Mouse (Mus musculus): Measurements from ENCODE around the gene Tnfrsf21. TPM values are rescaled to one million over a fixed set of nuclear protein-coding genes. Genes with fewer than 3 reads are reported as not detected.

Tnfrsf21 gene
- polyA plus RNA-seq, 1 experiment: 2.6 TPM

- H3K4me2 ChIP-seq (ENCODE audit: low read depth): no peak overlapping the region
- H3ac ChIP-seq (ENCODE audit: control insufficient read depth, insufficient read length): no peak overlapping the region
- no peaks in the 10 kb centered on the region for H3K79me2 ChIP-seq (ENCODE audit: control insufficient read depth, insufficient read depth)
- no peaks in the 10 kb centered on the region for H3K27me3 ChIP-seq (ENCODE audit: control insufficient read depth, insufficient read depth, insufficient read length)
- H3K4me3 ChIP-seq: no peak overlapping the region
- no peaks in the 10 kb centered on the region for H3K36me3 ChIP-seq (ENCODE audit: control insufficient read depth, insufficient read depth)
- TF ChIP-seq MAX (IDR thresholded peaks at IDR 0.05; ENCODE audit: low read depth) (no peak), MYOG (IDR thresholded peaks at IDR 0.05; ENCODE audit: control insufficient read depth in 1 of 3, insufficient read depth in 1 of 3, insufficient read length in 2 of 3, low read depth in 2 of 3) (no peak), TCF3 (IDR thresholded peaks at IDR 0.05; ENCODE audit: insufficient read length, low read depth) (no peak), MYOD1 (IDR thresholded peaks at IDR 0.05; ENCODE audit: control insufficient read depth in 1 of 3, insufficient read length in 2 of 3, low read depth in 2 of 3) (no peak), REST (IDR thresholded peaks at IDR 0.05; ENCODE audit: insufficient read depth, insufficient read length) (no peak), TCF12 (IDR thresholded peaks at IDR 0.05; ENCODE audit: insufficient read depth, poor library complexity, severe bottlenecking) (no peak), POLR2AphosphoS2 (IDR thresholded peaks at IDR 0.05; ENCODE audit: insufficient read length, low read depth) (no peak), CEBPB (IDR thresholded peaks at IDR 0.05; ENCODE audit: insufficient read depth, poor library complexity, severe bottlenecking) (no peak), POLR2A (IDR thresholded peaks at IDR 0.05; ENCODE audit: insufficient read length, low read depth) (no peak), USF1 (IDR thresholded peaks at IDR 0.05; ENCODE audit: low read depth) (no peak), SRF (IDR thresholded peaks at IDR 0.05; ENCODE audit: control insufficient read depth, insufficient read length, low read depth) (no peak), E2F4 (IDR thresholded peaks at IDR 0.05; ENCODE audit: insufficient read depth) (no peak)
Measured at GRCm38 (mm10) chr17:42987692-42988091, 28.7 kb upstream of the Tnfrsf21 start.

- Histone ChIP-seq H3K79me2 (ENCODE audit: control insufficient read depth, insufficient read depth) (no peaks in the 10 kb centered on the region), H3ac (ENCODE audit: control insufficient read depth, insufficient read length) (no peak overlapping the region), H3K4me3 (no peak overlapping the region), H3K27me3 (ENCODE audit: control insufficient read depth, insufficient read depth, insufficient read length) (no peaks in the 10 kb centered on the region), H3K4me2 (ENCODE audit: low read depth) (no peak overlapping the region), H3K36me3 (ENCODE audit: control insufficient read depth, insufficient read depth) (no peaks in the 10 kb centered on the region)
- TF ChIP-seq E2F4 (IDR thresholded peaks at IDR 0.05; ENCODE audit: insufficient read depth): no peak
- no peak for TF ChIP-seq MYOG (IDR thresholded peaks at IDR 0.05; ENCODE audit: control insufficient read depth in 1 of 3, insufficient read depth in 1 of 3, insufficient read length in 2 of 3, low read depth in 2 of 3)
- TF ChIP-seq REST (IDR thresholded peaks at IDR 0.05; ENCODE audit: insufficient read depth, insufficient read length): no peak
- no peak for TF ChIP-seq POLR2A (IDR thresholded peaks at IDR 0.05; ENCODE audit: insufficient read length, low read depth)
Measured at GRCm38 (mm10) chr17:42989981-42990380, 26.4 kb upstream of the Tnfrsf21 start.

GRCm38 (mm10) chr17:42991112-42991511 lies 25.2 kb upstream of the Tnfrsf21 start:
- Histone ChIP-seq H3ac (ENCODE audit: control insufficient read depth, insufficient read length) (no peak overlapping the region), H3K4me3 (no peak overlapping the region), H3K79me2 (ENCODE audit: control insufficient read depth, insufficient read depth) (no peaks in the 10 kb centered on the region), H3K36me3 (ENCODE audit: control insufficient read depth, insufficient read depth) (no peaks in the 10 kb centered on the region), H3K27me3 (ENCODE audit: control insufficient read depth, insufficient read depth, insufficient read length) (no peaks in the 10 kb centered on the region), H3K4me2 (ENCODE audit: low read depth) (no peak overlapping the region)
- TF ChIP-seq MAX (IDR thresholded peaks at IDR 0.05; ENCODE audit: low read depth): no peak
- no peak for TF ChIP-seq MYOG (IDR thresholded peaks at IDR 0.05; ENCODE audit: control insufficient read depth in 1 of 3, insufficient read depth in 1 of 3, insufficient read length in 2 of 3, low read depth in 2 of 3)
- no peak for TF ChIP-seq POLR2A (IDR thresholded peaks at IDR 0.05; ENCODE audit: insufficient read length, low read depth)
- no peak for TF ChIP-seq MYOD1 (IDR thresholded peaks at IDR 0.05; ENCODE audit: control insufficient read depth in 1 of 3, insufficient read length in 2 of 3, low read depth in 2 of 3)
- no peak for TF ChIP-seq SRF (IDR thresholded peaks at IDR 0.05; ENCODE audit: control insufficient read depth, insufficient read length, low read depth)
- TF ChIP-seq POLR2AphosphoS2 (IDR thresholded peaks at IDR 0.05; ENCODE audit: insufficient read length, low read depth): no peak
- TF ChIP-seq TCF12 (IDR thresholded peaks at IDR 0.05; ENCODE audit: insufficient read depth, poor library complexity, severe bottlenecking): no peak
- TF ChIP-seq USF1 (IDR thresholded peaks at IDR 0.05; ENCODE audit: low read depth): no peak
- no peak for TF ChIP-seq E2F4 (IDR thresholded peaks at IDR 0.05; ENCODE audit: insufficient read depth)
- no peak for TF ChIP-seq REST (IDR thresholded peaks at IDR 0.05; ENCODE audit: insufficient read depth, insufficient read length)
- no peak for TF ChIP-seq CEBPB (IDR thresholded peaks at IDR 0.05; ENCODE audit: insufficient read depth, poor library complexity, severe bottlenecking)
- no peak for TF ChIP-seq TCF3 (IDR thresholded peaks at IDR 0.05; ENCODE audit: insufficient read length, low read depth)

- H3K36me3 ChIP-seq (ENCODE audit: control insufficient read depth, insufficient read depth): no peaks in the 10 kb centered on the region
- no peaks in the 10 kb centered on the region for H3K27me3 ChIP-seq (ENCODE audit: control insufficient read depth, insufficient read depth, insufficient read length)
- H3K79me2 ChIP-seq (ENCODE audit: control insufficient read depth, insufficient read depth): no peaks in the 10 kb centered on the region
- no peak for TF ChIP-seq TCF12 (IDR thresholded peaks at IDR 0.05; ENCODE audit: insufficient read depth, poor library complexity, severe bottlenecking)
- no peak for TF ChIP-seq POLR2AphosphoS2 (IDR thresholded peaks at IDR 0.05; ENCODE audit: insufficient read length, low read depth)
- no peak for TF ChIP-seq USF1 (IDR thresholded peaks at IDR 0.05; ENCODE audit: low read depth)
- TF ChIP-seq MAX (IDR thresholded peaks at IDR 0.05; ENCODE audit: low read depth): no peak
- TF ChIP-seq CEBPB (IDR thresholded peaks at IDR 0.05; ENCODE audit: insufficient read depth, poor library complexity, severe bottlenecking): no peak
- no peak for TF ChIP-seq POLR2A (IDR thresholded peaks at IDR 0.05; ENCODE audit: insufficient read length, low read depth)
- no peak for TF ChIP-seq REST (IDR thresholded peaks at IDR 0.05; ENCODE audit: insufficient read depth, insufficient read length)
- no peak for TF ChIP-seq MYOG (IDR thresholded peaks at IDR 0.05; ENCODE audit: control insufficient read depth in 1 of 3, insufficient read depth in 1 of 3, insufficient read length in 2 of 3, low read depth in 2 of 3)
- no peak for TF ChIP-seq SRF (IDR thresholded peaks at IDR 0.05; ENCODE audit: control insufficient read depth, insufficient read length, low read depth)
- no peak for TF ChIP-seq TCF3 (IDR thresholded peaks at IDR 0.05; ENCODE audit: insufficient read length, low read depth)
- no peak for TF ChIP-seq E2F4 (IDR thresholded peaks at IDR 0.05; ENCODE audit: insufficient read depth)
- TF ChIP-seq MYOD1 (IDR thresholded peaks at IDR 0.05; ENCODE audit: control insufficient read depth in 1 of 3, insufficient read length in 2 of 3, low read depth in 2 of 3): no peak
- H3K4me2 ChIP-seq (ENCODE audit: low read depth): no peak overlapping the region
- no peak overlapping the region for H3K4me3 ChIP-seq
- no peak overlapping the region for H3ac ChIP-seq (ENCODE audit: control insufficient read depth, insufficient read length)
Measured at GRCm38 (mm10) chr17:42999446-42999977, 16.8 kb upstream of the Tnfrsf21 start.

Data from myocyte (in vitro differentiated cells).